Mouse (Mus musculus) left cerebral cortex, adult 6 months (tissue): Measurements from ENCODE around the gene Anxa7. TPM values are rescaled to one million over a fixed set of nuclear protein-coding genes. Genes with fewer than 3 reads are reported as not detected.

Experiments
- long read RNA-seq, 2 experiments: library from polyadenylated mRNA; unstranded; transcript quantifications; one replicate each; pipeline ENCODE4 v2.0.0; 2019 to 2020
- polyA plus RNA-seq: library from polyadenylated mRNA; unstranded; fragments of <200 nt; fragmentation: Nextera tagmentation; gene quantifications from 2 replicates; pipeline ENCODE4 v1.2.3, GENCODE M21; 2021

Anxa7 gene
- 42.5 and 51.7 TPM in 2 replicates for polyA plus RNA-seq
- long read RNA-seq, experiment 1, transcript Anxa7-202 (14 exons, 2,904 nt): major isoform, 248 of 420 reads
- long read RNA-seq, experiment 1, transcript Anxa7-201 (13 exons, 2,851 nt): minor isoform, 32 of 420 reads
- long read RNA-seq, experiment 1, partial matches to known transcripts: 67 of 420 reads
- long read RNA-seq, experiment 1, other reads (novel, unspliced or antisense): 67 of 420 reads
- long read RNA-seq, experiment 2, transcript Anxa7-202 (14 exons, 2,904 nt): major isoform, 36 of 88 reads
- long read RNA-seq, experiment 2, partial matches to known transcripts: 30 of 88 reads
- long read RNA-seq, experiment 2, other reads (novel, unspliced or antisense): 15 of 88 reads

DNA sequence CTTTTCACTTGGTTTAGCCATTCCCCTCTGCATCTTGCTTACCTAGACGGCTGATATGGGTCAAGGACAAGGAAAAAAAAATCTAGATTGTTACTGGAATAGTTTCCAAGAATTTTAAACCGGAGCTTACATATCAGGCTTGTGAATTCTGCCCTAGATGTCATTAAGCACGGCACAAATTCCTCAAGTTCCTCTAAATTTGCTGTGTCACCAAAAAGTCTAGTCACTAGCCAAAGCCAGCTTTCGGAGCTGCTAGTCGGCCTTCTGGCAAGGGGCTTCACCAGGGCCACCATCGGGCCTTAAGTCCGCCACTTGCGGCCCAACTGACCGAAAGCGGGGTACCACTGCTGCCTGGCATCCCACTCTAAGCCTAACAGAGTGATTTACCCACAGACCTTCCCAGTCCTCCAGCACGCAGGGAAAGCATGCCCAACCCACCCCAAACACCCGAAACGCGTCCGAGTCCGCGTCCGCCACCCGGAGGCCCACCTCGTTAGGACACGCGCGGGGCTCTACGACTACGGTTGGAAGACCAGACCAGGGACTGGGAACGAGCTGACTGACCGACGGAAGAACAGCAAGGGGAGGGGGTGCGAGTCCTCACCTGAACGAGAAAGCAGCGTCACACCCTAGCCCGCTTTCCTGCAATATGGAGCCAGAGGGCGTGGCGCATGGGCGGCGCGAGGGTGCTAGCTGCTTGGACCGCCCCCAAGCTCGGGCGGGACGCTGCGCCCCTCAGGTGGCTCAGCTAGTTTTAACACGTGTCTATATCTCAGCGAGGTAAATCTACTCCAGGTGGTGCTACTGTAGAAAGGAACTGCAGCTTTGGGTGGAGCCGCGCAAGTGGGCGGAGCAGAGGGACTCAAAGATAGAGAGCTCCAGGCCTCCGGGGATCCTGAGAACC is at the start of gene Anxa7:
Gene Anxa7, minus strand, starts transcription at position 843 of the 904 bp plus-strand sequence.

GRCm38 (mm10) chr14:20496603-20497002 is 16.7 kb upstream of the Anxa7 start, which contains the start of gene Mss51:
TSS of gene Mss51 (minus strand) at chr14:20496901.

GRCm38 (mm10) chr14:20451765-20452331 is 28.1 kb downstream of the Anxa7 start, which contains the start of gene Cfap70:
TSS of gene Cfap70 (minus strand) at chr14:20452226.

Other genes starting within 250 kb of the Anxa7 start
- gene Kcnk16, start 210.9 kb downstream of the Anxa7 start, polyA plus RNA-seq: not detected in 2 replicates
- 8.6 and 8.7 TPM in 2 replicates for gene Nudt13, start 185.4 kb downstream of the Anxa7 start, polyA plus RNA-seq
- 25.4 and 31.0 TPM in 2 replicates for gene Ecd, start 132.0 kb downstream of the Anxa7 start, polyA plus RNA-seq
- gene Fam149b, start 132.0 kb downstream of the Anxa7 start, polyA plus RNA-seq: 6.5 and 8.9 TPM in 2 replicates
- 32.6 and 36.5 TPM in 2 replicates for gene Dnajc9, start 91.2 kb downstream of the Anxa7 start, polyA plus RNA-seq
- gene Mrps16, start 86.5 kb downstream of the Anxa7 start, polyA plus RNA-seq: 83.7 and 104 TPM in 2 replicates
- 0.93 and 1.6 TPM in 2 replicates for gene Cfap70, start 27.9 kb downstream of the Anxa7 start, polyA plus RNA-seq
- 0.11 TPM in 1 of 2 replicates, not detected in the other for gene Mss51, start 16.8 kb upstream of the Anxa7 start, polyA plus RNA-seq
- 32.3 and 37.2 TPM in 2 replicates for gene Ppp3cb, start 66.4 kb upstream of the Anxa7 start, polyA plus RNA-seq
- gene Usp54, start 160.9 kb upstream of the Anxa7 start, polyA plus RNA-seq: 12.8 and 13.5 TPM in 2 replicates
- not detected in 2 replicates for gene Myoz1, start 176.4 kb upstream of the Anxa7 start, polyA plus RNA-seq
- gene Synpo2l, start 188.2 kb upstream of the Anxa7 start, polyA plus RNA-seq: 0.05 and 0.09 TPM in 2 replicates
- gene Sec24c, start 194.2 kb upstream of the Anxa7 start, polyA plus RNA-seq: 62.8 and 95.0 TPM in 2 replicates
- 11.0 and 12.2 TPM in 2 replicates for gene Fut11, start 214.8 kb upstream of the Anxa7 start, polyA plus RNA-seq
- gene Chchd1, start 222.9 kb upstream of the Anxa7 start, polyA plus RNA-seq: 222 and 224 TPM in 2 replicates
- 13.0 and 14.4 TPM in 2 replicates for gene Zswim8, start 227.4 kb upstream of the Anxa7 start, polyA plus RNA-seq